Mouse (Mus musculus) lung, adult 18-20 months (tissue): ENCODE measurements around the gene Pan2.
A peak's percentile ranks its signal among the peaks of the same experiment; 100 is the strongest.

ENCODE experiments used
- DNase-seq, 2 experiments: peaks; one replicate each; pipeline ENCODE4 v3.0.0; 2022; ENCODE audit warnings: mixed read lengths in 2 of 2

Pan2 gene

GRCm38 (mm10) chr10:128336597-128336996, 33.5 kb downstream of the Pan2 start:
- DNase-seq, result no peak

- DNase-seq, result peak; percentile 96 to 98
These were observed 34.4 kb downstream of the Pan2 start, which contains the start of gene Cs for GRCm38 (mm10) chr10:128337306-128338181. TSS of gene Cs (plus strand) at chr10:128337734.

GRCm38 (mm10) chr10:128338415-128338814, 35.3 kb downstream of the Pan2 start:
- DNase-seq, result no peak

GRCm38 (mm10) chr10:128338948-128339347, 35.8 kb downstream of the Pan2 start:
- DNase-seq, result no peak

GRCm38 (mm10) chr10:128340257-128340656, 37.1 kb downstream of the Pan2 start:
- DNase-seq, result no peak

- DNase-seq, result no peak
These were observed 40.3 kb downstream of the Pan2 start for GRCm38 (mm10) chr10:128343436-128343835.

- peak; percentile 86 to 91 for DNase-seq
These were observed 41.6 kb downstream of the Pan2 start for GRCm38 (mm10) chr10:128344568-128345275.

- no peak for DNase-seq
These were observed 44.4 kb downstream of the Pan2 start for GRCm38 (mm10) chr10:128347541-128347940.

- peak in 1 of 2 experiments; percentile 59 for DNase-seq
These were observed 55.7 kb downstream of the Pan2 start for GRCm38 (mm10) chr10:128358796-128359195.

GRCm38 (mm10) chr10:128359226-128359625, 56.1 kb downstream of the Pan2 start:
- no peak for DNase-seq

- DNase-seq, result no peak
These were observed 58.7 kb downstream of the Pan2 start for GRCm38 (mm10) chr10:128361836-128362235.

GRCm38 (mm10) chr10:128362568-128362967, 59.4 kb downstream of the Pan2 start:
- DNase-seq, result no peak

GRCm38 (mm10) chr10:128367899-128368401, 64.8 kb downstream of the Pan2 start:
- no peak for DNase-seq

GRCm38 (mm10) chr10:128368402-128369217, 65.5 kb downstream of the Pan2 start, which contains the start of gene Coq10a:
TSS of gene Coq10a (minus strand) at chr10:128368997.
- peak; percentile 95 to 96 for DNase-seq

- DNase-seq, result no peak
These were observed 66.0 kb downstream of the Pan2 start for GRCm38 (mm10) chr10:128369218-128369543.

GRCm38 (mm10) chr10:128369599-128369998, 66.5 kb downstream of the Pan2 start:
- no peak for DNase-seq

- no peak for DNase-seq
These were observed 66.9 kb downstream of the Pan2 start for GRCm38 (mm10) chr10:128370021-128370420.

GRCm38 (mm10) chr10:128370601-128371000, 67.5 kb downstream of the Pan2 start:
- DNase-seq, result no peak
